In genomic region chr10:56377097-56377965, GRCm38 (mm10) we compare ENCODE assay signal across 8 mouse cellular contexts. TPM values are rescaled to one million over a fixed set of nuclear protein-coding genes. Genes with fewer than 3 reads are reported as not detected.
DNase-seq lines count a peak whose midpoint lies in the region; ATAC-seq lines count a peak whose summit lies in the region.

Gene Gja1 (plus strand): TSS chr10:56377330.

- H3K27me3 ChIP-seq in forebrain, embryonic 15.5 days = peaks cover 10% of the 10 kb centered on the region; the same call in 1 of the 2 replicates
- no peaks in the 10 kb centered on the region for H3K27me3 ChIP-seq in hindbrain, embryonic 10.5 days (ENCODE audit: insufficient read depth, poor library complexity, severe bottlenecking)

- no peaks in the 10 kb centered on the region for H3K36me3 ChIP-seq in forebrain, embryonic 15.5 days
- no peaks in the 10 kb centered on the region; the same call in 1 of the 2 replicates for H3K36me3 ChIP-seq in hindbrain, embryonic 10.5 days

- H3K4me1 ChIP-seq in forebrain, embryonic 15.5 days = peaks cover 29% of the 10 kb centered on the region
- H3K4me1 ChIP-seq in hindbrain, embryonic 10.5 days (replicated peaks) = peaks cover 38% of the 10 kb centered on the region

- DNase-seq in ES-CJ7 (ENCODE audit: low read depth, low spot score) = peak; percentile 71
- peak in 1 of 2 experiments; percentile 21 for DNase-seq in adrenal gland, postnatal 4 days (ENCODE audit: low spot score in 2 of 2)
- peak; percentile 71 for DNase-seq in hindbrain, embryonic 10.5 days (ENCODE audit: low spot score)
- peak in 1 of 2 experiments; percentile 32 for DNase-seq in layer of hippocampus, postnatal 10 days (ENCODE audit: low spot score in 2 of 2)
- peak; percentile 75 for DNase-seq in lung, postnatal 10 days
- DNase-seq in retina, embryonic 14.5 days (ENCODE audit: low spot score) = peak; percentile 53
- DNase-seq in cerebellum, adult 11 months = no peak

- H3K4me2 ChIP-seq in forebrain, embryonic 15.5 days (replicated peaks) = peak within 1 kb of the TSS; percentile 92

- ATAC-seq in forebrain, embryonic 15.5 days (replicated peaks) = no peak

- under 1% methylated on average over 23 of the region's 23 CpGs for WGBS in forebrain, embryonic 15.5 days
- under 1% methylated on average over 23 of the region's 23 CpGs for WGBS in hindbrain, embryonic 10.5 days

- H3K9me3 ChIP-seq in forebrain, embryonic 15.5 days = no peaks in the 10 kb centered on the region
- H3K9me3 ChIP-seq in hindbrain, embryonic 10.5 days = no peaks in the 10 kb centered on the region

- peak within 1 kb of the TSS; percentile 51 for H3K4me3 ChIP-seq in forebrain, embryonic 15.5 days
- H3K4me3 ChIP-seq in hindbrain, embryonic 10.5 days = peak within 1 kb of the TSS; percentile 72

- peak within 1 kb of the TSS; percentile 55 for H3K9ac ChIP-seq in forebrain, embryonic 15.5 days (replicated peaks)

- H3K27ac ChIP-seq in forebrain, embryonic 15.5 days (replicated peaks) = peak within 1 kb of the TSS; percentile 61
- peak within 1 kb of the TSS; percentile 95 for H3K27ac ChIP-seq in hindbrain, embryonic 10.5 days

RNA-seq across cellular contexts. Expression of gene Gja1, which starts in this region (rescaled TPM):
- 100 to 1,000 TPM; 218 to 248 TPM for total RNA-seq in adrenal gland, postnatal 4 days (2021)
- polyA plus RNA-seq in forebrain, embryonic 15.5 days (2015; fragmentation: Nextera tagmentation; extraction: Ambion mirVana) = 71.5 and 77.7 TPM in 2 replicates
- 103 and 147 TPM in 2 replicates for polyA plus RNA-seq in hindbrain, embryonic 10.5 days (2016; fragmentation: Nextera tagmentation; extraction: Ambion mirVana)
- 100 to 1,000 TPM; 225 to 281 TPM for total RNA-seq in layer of hippocampus, postnatal 10 days (2021)
